Mouse (Mus musculus): ENCODE data around the gene Zbtb48.
A peak's percentile ranks its signal among the peaks of the same experiment; 100 is the strongest.
"Not testable (repeated sequence)": the region's sequence is repeated elsewhere in the genome, so short reads cannot be mapped to it uniquely, and the experiment has no call there.

The Zbtb48 gene

GRCm38 (mm10) chr4:152038985-152039830 lies 11.7 kb upstream of the Zbtb48 start, which contains the start of gene Nol9:
Gene Nol9, plus strand, starts transcription at chr4:152039321.
- Histone ChIP-seq H3K4me3 (replicated peaks; ENCODE audit: low read length) (peak within 1 kb of the TSS; percentile 99), H3K9me3 (ENCODE audit: low read length) (no peaks in the 10 kb centered on the region), H3K36me3 (ENCODE audit: insufficient read depth, low read length) (peaks cover 40% of the 10 kb centered on the region), H3K4me1 (replicated peaks; ENCODE audit: low read depth, low read length) (peaks cover 66% of the 10 kb centered on the region), H3K27me3 (ENCODE audit: insufficient read depth, low read length) (peaks cover 3% of the 10 kb centered on the region; the same call in 1 of the 2 replicates)
- TF ChIP-seq NANOG (IDR thresholded peaks at IDR 0.05; ENCODE audit: borderline replicate concordance, low read length): no peak
- TF ChIP-seq POU5F1 (IDR thresholded peaks at IDR 0.05; ENCODE audit: borderline replicate concordance, low read length): no peak
- TF ChIP-seq CTCF (conservative IDR thresholded peaks at IDR 0.05; ENCODE audit: low read length): peak; percentile 26

GRCm38 (mm10) chr4:152038225-152038984 lies 10.9 kb upstream of the Zbtb48 start, which contains the start of gene Tas1r1:
Gene Tas1r1, minus strand, starts transcription at chr4:152038568.
- H3K4me3 ChIP-seq (replicated peaks; ENCODE audit: low read length): peak within 1 kb of the TSS; percentile 99
- peaks cover 11% of the 10 kb centered on the region for H3K27me3 ChIP-seq (ENCODE audit: insufficient read depth, low read length)
- TF ChIP-seq CTCF (conservative IDR thresholded peaks at IDR 0.05; ENCODE audit: low read length) (no peak), NANOG (IDR thresholded peaks at IDR 0.05; ENCODE audit: borderline replicate concordance, low read length) (no peak), POU5F1 (IDR thresholded peaks at IDR 0.05; ENCODE audit: borderline replicate concordance, low read length) (no peak)
- peaks cover 32% of the 10 kb centered on the region for H3K36me3 ChIP-seq (ENCODE audit: insufficient read depth, low read length)
- no peaks in the 10 kb centered on the region for H3K9me3 ChIP-seq (ENCODE audit: low read length)
- H3K4me1 ChIP-seq (replicated peaks; ENCODE audit: low read depth, low read length): peaks cover 66% of the 10 kb centered on the region

- peak; percentile 17; the same call in 1 of the 2 replicates for TF ChIP-seq CTCF (conservative IDR thresholded peaks at IDR 0.05; ENCODE audit: low read length)
Measured at GRCm38 (mm10) chr4:152036464-152036863, 9.0 kb upstream of the Zbtb48 start.

GRCm38 (mm10) chr4:152032922-152033321 lies 5.5 kb upstream of the Zbtb48 start:
- TF ChIP-seq POU5F1 (IDR thresholded peaks at IDR 0.05; ENCODE audit: borderline replicate concordance, low read length) (no peak), NANOG (IDR thresholded peaks at IDR 0.05; ENCODE audit: borderline replicate concordance, low read length) (no peak), CTCF (conservative IDR thresholded peaks at IDR 0.05; ENCODE audit: low read length) (no peak)
- Histone ChIP-seq H3K4me3 (replicated peaks; ENCODE audit: low read length) (peak overlapping the region; percentile 74), H3K36me3 (ENCODE audit: insufficient read depth, low read length) (peaks cover 5% of the 10 kb centered on the region; the same call in 1 of the 2 replicates), H3K9me3 (ENCODE audit: low read length) (no peaks in the 10 kb centered on the region), H3K27me3 (ENCODE audit: insufficient read depth, low read length) (peaks cover 26% of the 10 kb centered on the region), H3K4me1 (replicated peaks; ENCODE audit: low read depth, low read length) (peaks cover 66% of the 10 kb centered on the region)

More at GRCm38 (mm10) chr4:152036464-152036863, 9.0 kb upstream of the Zbtb48 start:
- Histone ChIP-seq H3K36me3 (ENCODE audit: insufficient read depth, low read length) (peaks cover 13% of the 10 kb centered on the region), H3K27me3 (ENCODE audit: insufficient read depth, low read length) (peaks cover 24% of the 10 kb centered on the region), H3K4me1 (replicated peaks; ENCODE audit: low read depth, low read length) (peaks cover 66% of the 10 kb centered on the region)
- H3K9me3 ChIP-seq (ENCODE audit: low read length); H3K4me3 ChIP-seq (replicated peaks; ENCODE audit: low read length): not testable (repeated sequence)

GRCm38 (mm10) chr4:152029997-152030396 lies 2.5 kb upstream of the Zbtb48 start:
- Histone ChIP-seq H3K36me3 (ENCODE audit: insufficient read depth, low read length) (peaks cover 23% of the 10 kb centered on the region), H3K27me3 (ENCODE audit: insufficient read depth, low read length) (peaks cover 26% of the 10 kb centered on the region), H3K4me1 (replicated peaks; ENCODE audit: low read depth, low read length) (peaks cover 74% of the 10 kb centered on the region), H3K9me3 (ENCODE audit: low read length) (no peaks in the 10 kb centered on the region), H3K4me3 (replicated peaks; ENCODE audit: low read length) (no peak overlapping the region)
- TF ChIP-seq POU5F1 (IDR thresholded peaks at IDR 0.05; ENCODE audit: borderline replicate concordance, low read length) (no peak), CTCF (conservative IDR thresholded peaks at IDR 0.05; ENCODE audit: low read length) (no peak; the same call in 1 of the 2 replicates), NANOG (IDR thresholded peaks at IDR 0.05; ENCODE audit: borderline replicate concordance, low read length) (no peak)

GRCm38 (mm10) chr4:152029087-152029486 lies 1.6 kb upstream of the Zbtb48 start:
- no peaks in the 10 kb centered on the region for H3K9me3 ChIP-seq (ENCODE audit: low read length)
- H3K4me3 ChIP-seq (replicated peaks; ENCODE audit: low read length): no peak overlapping the region
- TF ChIP-seq POU5F1 (IDR thresholded peaks at IDR 0.05; ENCODE audit: borderline replicate concordance, low read length) (no peak), CTCF (conservative IDR thresholded peaks at IDR 0.05; ENCODE audit: low read length) (peak; percentile 6; the same call in 1 of the 2 replicates)

GRCm38 (mm10) chr4:152028456-152028855 lies 985 bp upstream of the Zbtb48 start:
- H3K4me1 ChIP-seq (replicated peaks; ENCODE audit: low read depth, low read length): peaks cover 81% of the 10 kb centered on the region
- peaks cover 16% of the 10 kb centered on the region for H3K27me3 ChIP-seq (ENCODE audit: insufficient read depth, low read length)
- TF ChIP-seq CTCF (conservative IDR thresholded peaks at IDR 0.05; ENCODE audit: low read length) (no peak), NANOG (IDR thresholded peaks at IDR 0.05; ENCODE audit: borderline replicate concordance, low read length) (no peak), POU5F1 (IDR thresholded peaks at IDR 0.05; ENCODE audit: borderline replicate concordance, low read length) (no peak)
- peaks cover 37% of the 10 kb centered on the region for H3K36me3 ChIP-seq (ENCODE audit: insufficient read depth, low read length)
- no peaks in the 10 kb centered on the region for H3K9me3 ChIP-seq (ENCODE audit: low read length)
- H3K4me3 ChIP-seq (replicated peaks; ENCODE audit: low read length): peak overlapping the region; percentile 96

More at GRCm38 (mm10) chr4:152029087-152029486, 1.6 kb upstream of the Zbtb48 start:
- peaks cover 22% of the 10 kb centered on the region for H3K27me3 ChIP-seq (ENCODE audit: insufficient read depth, low read length)
- peaks cover 32% of the 10 kb centered on the region for H3K36me3 ChIP-seq (ENCODE audit: insufficient read depth, low read length)
- H3K4me1 ChIP-seq (replicated peaks; ENCODE audit: low read depth, low read length): peaks cover 83% of the 10 kb centered on the region
